Mouse (Mus musculus): Measurements from ENCODE around the gene Gm6793.

DNA sequence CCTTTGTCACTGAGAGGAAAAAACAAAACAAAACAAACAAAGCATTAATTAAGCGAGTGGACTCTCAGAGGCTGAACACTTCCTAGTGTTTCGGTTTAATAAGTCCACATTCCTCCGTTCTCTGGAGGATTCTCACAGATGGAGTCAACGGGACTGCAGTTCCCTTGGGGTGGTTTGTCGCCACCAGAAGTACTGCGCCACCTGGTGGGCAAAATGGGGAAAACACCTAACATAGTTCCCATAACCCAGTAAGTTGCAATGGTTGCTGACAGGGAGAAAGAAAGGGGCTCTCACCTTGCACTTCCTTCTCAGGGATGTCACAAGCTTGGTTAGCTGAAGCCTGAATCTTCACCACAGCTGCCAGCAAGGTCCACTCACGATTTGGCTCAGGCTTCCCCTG lies 24.9 kb downstream of the Gm6793 start:
- TF ChIP-seq CTCF (IDR thresholded peaks at IDR 0.05; ENCODE audit: low read depth): peak; percentile 95
- TF ChIP-seq EP300 (IDR thresholded peaks at IDR 0.05; ENCODE audit: low read depth): no peak
